Mouse (Mus musculus) mature B cell (primary cell): ENCODE results near the gene Ndufaf2.

Source experiments
- in situ Hi-C: fragments of 300-500 bp; cut with MboI; formaldehyde crosslinking; loops from 2 replicates; pipeline ENCODE4 v1.14.3; 2019

Gene Ndufaf2

DNA sequence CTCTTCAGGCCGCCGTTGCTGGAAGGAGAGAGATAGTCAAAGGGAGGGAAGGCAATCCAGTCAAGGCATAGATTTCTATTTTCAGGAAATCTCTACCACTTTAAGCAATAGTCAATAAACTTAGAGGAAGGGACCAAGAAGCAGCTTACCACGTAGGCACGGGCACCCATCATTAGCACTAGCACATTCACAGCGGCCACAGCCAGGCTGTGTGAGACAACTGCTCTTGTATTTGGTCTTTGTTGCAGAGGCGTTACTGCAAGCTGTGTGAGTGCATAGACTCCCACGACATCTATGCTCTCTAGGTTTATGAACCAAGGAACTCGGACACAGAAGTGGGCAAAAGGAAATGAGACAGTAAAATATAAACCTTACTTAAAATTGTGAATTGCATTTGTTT lies 14.3 kb downstream of the Ndufaf2 start:
- in situ Hi-C loops = no loop called here

DNA sequence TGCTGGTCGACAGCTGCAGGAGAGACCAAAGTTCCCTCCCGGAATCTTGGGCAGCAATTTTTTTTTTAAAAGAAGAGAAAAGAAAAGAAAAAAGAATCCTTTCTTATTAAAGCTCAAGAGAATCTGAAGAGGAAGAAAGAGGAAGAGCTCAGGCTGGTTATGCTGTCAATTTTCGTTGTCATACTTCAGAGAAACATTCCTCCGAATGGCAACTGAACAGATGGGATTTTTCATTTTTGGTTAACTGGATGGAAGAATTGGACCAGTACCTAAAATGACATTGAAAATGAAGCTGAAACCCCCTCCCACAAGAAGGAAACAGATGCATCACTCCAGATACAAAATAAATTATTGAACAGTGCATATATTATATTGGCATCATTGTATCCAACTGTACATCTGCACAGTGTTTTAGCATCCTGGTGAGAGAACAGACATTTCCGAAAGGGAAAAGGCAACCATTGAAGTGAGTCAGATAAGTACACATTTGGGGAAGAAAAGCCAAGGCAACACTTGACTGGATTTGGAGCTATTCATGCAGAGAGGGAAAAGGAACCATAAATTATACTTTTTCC lies 19.9 kb downstream of the Ndufaf2 start:
- in situ Hi-C loops = no loop called here

DNA sequence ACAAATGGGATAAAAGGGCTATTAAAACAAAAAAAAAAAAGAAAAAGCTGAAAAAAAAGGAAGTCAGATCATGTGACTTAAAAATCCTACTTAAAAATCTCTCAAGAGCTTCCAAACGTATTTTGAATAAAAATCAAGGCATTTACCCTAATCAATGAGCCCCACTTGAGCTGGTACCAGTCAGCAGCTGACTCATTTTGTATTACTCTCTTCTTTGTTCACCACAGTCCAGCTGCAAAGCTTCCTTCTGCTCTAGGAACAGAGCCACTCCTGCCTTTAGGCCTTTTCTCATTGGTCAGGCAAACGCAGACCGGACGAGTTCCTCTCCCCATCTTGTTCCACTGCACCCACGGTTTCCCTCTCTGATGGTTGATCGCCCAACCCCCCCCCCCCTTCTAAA lies 22.8 kb downstream of the Ndufaf2 start:
- in situ Hi-C loops = no loop called here

DNA sequence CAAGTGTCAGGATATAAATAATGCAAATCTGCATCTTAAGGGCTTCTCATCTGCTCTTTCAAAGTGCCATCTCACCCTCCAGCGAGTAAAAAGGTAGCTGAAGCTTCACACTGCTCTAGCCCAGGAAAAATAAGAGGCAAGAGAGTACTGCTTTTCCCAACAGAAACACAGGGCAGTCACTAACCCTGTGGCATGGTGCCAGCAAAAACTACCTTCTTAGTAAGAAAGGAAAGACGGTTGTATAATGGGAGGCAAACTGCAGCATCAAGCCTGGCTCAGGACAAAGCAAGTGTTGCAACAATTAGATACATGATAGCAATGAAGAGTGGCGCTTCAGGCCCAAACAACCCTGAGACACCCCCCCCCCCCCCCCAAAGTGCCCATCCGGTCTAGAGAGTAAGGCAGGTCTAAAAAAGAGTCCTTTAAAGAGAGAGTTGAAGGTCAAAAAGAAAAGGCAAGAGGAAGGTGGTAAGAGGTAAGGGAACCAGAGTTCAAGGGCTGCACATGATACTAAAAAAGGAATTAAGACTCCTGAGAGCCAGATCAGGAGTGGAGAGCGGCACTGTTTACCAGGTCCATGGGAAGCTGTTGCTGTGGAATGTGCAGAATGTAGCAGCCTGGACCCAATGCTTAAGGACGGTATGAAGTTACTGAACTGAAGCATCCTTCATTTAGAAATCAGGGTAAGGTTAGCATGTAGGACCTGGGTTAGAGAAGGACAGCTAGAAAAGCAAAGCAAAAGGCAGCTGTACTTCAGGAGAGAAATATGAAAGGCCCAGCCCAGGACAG lies 26.2 kb downstream of the Ndufaf2 start:
- in situ Hi-C loops = no loop called here

DNA sequence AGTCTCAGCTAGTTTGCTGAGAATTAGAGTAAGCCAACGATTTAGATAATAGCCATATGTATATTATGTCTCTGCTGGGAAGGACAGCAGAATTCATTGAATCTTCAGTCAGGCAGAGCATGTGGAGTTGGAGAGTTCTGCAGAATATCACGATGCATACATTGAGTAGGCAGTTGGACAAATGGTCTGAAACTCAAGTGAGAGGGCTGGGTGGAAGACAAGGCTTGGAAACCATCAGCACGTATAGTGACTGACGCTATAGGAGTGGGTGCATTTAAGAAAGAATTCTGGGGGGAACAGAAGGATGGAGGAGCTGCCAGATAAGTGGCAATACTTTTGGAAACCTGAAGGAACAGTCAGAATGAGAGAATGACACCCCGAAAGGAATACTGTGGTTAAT lies 27.7 kb downstream of the Ndufaf2 start:
- in situ Hi-C loops = no loop called here

DNA sequence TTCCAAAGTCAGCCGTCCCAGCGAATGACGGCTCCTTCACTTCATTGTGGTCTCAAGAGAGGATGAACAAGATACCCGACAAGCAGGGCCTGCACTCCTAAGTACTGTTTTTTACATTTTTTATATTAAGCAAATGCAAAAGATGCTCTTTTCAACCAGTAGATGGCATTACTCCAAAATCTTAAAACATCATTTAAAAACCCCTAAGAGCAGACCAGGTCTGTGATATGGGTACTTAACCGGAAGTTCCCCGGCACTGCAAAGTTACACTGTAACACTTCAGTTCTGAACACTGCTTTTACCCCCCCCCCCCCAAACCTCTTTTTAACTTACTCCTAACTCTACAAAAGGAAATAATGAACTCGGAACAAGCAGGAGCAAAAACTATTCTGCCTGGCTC lies 29.4 kb downstream of the Ndufaf2 start:
- in situ Hi-C loops = no loop called here

DNA sequence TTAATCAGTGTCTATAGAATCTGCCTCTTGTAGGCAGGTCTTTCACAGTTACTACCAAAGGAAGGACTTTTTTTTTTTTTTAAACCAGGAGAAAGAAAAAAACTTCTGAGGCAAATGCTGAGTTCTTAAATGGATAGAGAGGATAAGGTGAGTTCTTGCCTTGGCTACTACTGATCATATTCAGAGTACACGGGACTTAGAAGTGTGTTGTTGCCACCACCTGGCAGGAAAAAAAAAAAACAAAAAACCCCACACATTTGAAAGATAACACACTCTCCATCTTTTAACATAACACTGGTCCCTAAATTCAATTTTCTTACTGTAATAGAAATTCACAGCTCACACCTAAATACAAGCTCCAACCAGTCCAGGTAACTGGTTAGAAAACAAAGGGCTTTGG lies 30.5 kb downstream of the Ndufaf2 start:
- in situ Hi-C loops = no loop called here

DNA sequence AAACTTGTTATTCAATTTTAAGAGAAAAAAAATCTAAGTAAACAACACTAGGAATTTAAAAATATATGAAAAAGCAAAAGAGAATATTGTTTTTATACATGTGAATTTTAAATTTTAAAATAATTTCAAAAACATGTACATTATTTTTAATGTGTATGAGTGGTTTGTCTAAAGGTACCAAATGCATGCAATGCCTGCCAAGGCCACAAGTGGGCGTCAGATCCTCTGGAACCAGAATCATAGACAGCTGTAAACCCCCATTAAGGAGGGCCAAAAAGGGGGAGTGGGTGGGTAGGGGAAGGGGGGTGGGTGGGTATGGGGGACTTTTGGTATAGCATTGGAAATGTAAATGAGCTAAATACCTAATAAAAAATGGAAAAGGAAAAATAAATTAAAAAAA lies 31.3 kb downstream of the Ndufaf2 start:
- in situ Hi-C loops = no loop called here

DNA sequence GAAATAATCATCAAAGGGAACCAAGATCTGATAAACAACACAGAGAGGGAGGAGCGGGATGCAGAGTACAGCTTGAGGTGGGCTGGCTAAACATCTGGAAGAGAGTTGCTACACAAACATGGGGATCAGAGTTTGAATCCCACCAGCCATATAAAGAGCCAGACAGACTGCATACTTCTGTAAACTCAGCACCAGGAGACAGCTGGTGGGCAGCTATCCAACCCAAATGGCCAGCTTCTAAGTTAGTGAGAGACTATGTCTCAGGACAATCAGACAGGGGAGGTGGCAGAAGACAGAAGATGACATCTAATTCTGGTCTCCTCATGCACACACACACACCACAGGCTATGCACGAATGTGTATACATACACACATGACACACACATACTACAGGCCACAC lies 32.2 kb downstream of the Ndufaf2 start:
- in situ Hi-C loops = no loop called here

DNA sequence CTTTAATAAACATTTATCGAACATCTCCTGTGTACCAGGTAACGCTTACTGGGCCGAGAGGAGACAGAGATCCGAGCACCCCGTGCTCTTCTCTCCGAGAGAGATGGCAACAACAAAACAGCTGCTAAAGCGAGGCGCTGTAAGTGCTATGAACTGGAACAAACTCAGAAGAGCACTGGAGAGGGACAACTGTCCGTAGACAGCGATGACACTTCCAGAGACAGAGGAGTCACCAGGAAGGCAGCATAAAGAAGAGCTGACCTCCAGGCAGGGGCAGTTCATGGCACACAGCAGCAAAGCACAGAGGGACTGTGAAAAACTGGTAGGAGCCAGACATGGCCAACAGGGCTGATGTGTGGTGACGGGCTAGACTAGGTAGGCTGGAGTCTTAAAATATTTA lies 34.3 kb downstream of the Ndufaf2 start:
- in situ Hi-C loops = no loop called here

DNA sequence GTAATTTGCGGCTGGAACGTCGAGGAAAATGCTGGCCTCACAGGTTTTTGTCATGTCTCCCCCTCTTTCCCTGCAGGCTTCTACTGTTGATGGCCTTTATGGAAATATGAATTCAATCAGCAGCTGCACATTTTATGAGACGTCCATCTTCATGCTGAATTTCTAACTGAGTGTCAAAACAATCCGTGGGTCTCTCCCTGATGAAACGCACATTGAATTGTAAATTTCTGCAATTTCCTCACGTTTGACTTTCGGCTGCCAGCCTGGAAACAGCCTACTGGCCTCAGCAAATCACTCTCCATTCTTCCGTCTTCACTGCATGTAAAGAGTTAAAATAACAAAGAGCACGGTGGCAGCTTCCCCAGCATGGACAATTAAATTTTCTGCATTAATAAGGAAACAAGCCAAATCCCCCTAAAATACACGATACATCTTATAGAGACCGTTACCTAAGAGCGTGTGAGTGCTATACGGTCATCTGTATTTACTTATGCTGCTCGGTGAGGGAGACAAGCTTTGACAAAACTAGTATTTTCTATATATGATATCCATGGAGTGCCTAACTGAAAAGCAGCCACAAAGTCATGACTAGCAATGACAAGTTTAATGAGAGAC lies 35.2 kb downstream of the Ndufaf2 start:
- in situ Hi-C loops = no loop called here

DNA sequence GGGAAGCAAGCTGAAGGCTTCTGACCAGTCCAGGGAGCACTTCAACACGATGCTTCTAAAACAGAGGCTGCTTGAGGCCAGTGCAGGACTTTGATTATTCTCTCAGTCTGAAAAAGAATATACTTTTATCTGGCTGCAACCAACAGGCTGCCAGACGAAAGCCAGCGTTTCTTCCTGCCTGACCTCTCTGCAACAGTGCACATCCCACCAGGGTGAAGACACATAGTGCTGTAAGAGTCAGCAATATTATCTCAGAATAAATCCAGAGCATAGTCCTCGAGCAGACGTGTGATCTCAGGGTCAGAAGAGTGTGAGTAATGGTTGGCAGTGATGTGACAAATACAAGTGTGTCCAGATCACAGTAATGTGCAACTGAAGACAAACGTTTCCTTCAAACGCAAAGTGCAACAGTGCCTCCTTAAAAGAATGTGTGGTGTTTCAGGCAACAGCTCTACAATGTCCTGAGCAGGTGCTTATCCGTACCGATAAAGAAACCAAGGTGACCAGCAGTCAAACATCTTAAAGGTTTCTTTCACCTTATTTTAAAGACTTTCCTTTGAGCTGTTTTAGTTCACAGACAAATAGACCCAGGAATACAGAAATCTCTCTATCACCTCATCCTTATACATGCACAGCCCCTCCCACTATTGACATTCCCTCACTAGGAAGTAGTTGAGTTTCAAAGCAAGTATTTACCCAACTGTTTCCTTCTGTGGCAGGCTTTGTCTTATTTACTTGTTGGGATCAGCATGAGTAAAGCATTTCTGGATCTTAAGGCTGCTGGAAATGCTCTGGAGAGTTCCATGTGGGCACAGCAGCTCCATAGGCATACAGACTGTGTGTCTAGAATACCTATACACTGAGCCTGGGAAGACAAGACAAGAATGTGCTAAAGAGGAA lies 38.8 kb downstream of the Ndufaf2 start:
- in situ Hi-C loops = no loop called here

DNA sequence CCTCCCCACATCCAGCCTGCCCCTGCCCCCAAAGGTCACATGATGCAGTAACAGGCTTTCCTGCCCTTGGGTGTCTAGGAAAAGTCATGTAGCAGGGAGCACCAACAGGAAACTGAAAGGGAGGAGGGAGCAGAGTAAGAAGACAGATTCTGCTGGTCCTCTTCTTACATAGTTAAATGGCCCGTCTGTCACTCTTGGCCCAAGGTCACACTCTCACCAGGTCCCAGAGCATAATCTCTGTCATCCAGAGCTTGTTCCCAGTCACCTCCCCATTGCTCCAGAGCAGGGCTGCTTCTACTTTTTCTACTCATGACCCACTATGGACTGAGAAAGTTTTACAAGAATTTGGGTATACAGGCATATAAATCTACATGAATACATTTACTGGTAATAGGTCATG lies 40.2 kb downstream of the Ndufaf2 start:
- in situ Hi-C loops = no loop called here

DNA sequence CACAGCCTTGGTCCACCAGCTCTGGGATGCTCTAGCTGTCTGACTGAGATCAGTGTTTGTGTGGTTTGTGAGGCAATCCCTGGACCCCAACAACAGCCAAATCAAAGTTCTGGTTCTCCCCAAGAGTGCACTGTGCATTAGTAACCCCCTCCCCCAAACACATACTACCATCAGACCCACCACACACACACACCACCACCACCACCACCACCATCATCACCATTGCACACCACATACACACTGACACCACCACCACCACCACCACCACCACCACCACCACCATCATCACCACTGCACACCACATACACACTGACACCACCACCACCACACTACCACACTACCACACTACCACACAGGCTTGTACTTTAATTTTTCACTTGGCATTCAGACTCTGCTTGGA lies 40.8 kb downstream of the Ndufaf2 start:
- in situ Hi-C loops = no loop called here

DNA sequence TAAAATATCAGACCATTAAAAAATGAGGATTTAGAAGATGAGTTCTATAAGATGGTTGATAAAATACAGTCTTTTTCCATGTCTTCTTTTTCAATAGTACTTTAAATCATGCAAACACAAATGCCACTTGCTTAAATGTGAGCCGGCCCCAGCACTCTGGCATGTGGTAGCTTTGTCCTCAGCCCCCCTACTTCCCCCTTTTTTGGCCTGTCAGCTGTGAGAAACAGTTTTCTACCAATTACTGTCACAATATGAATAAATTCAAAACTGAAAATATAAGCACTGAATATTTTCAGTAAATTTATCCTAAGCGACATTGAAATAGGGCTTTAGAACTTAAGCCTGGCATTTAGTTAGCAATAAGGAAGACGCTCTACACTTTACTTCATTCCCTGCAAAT lies 44.2 kb downstream of the Ndufaf2 start:
- in situ Hi-C loops = no loop called here

DNA sequence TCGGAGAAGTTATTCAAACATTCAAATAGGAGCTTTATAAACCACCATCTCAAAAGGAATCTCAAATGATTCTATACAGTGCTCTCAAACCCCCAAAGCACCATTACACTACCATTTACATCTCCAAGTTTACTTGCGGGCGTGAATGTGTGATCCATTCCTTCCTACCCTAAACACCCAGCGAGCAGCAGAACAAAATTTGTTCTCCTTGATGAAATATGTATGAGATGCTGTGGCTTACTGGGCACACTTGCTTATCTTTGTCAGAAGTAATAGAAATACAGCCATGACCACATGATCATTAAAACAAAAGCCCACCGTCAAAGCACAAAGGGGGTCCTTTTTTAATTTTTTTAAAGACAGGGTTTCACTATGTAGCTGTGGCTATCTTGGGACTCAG lies 44.9 kb downstream of the Ndufaf2 start:
- in situ Hi-C loops = no loop called here

DNA sequence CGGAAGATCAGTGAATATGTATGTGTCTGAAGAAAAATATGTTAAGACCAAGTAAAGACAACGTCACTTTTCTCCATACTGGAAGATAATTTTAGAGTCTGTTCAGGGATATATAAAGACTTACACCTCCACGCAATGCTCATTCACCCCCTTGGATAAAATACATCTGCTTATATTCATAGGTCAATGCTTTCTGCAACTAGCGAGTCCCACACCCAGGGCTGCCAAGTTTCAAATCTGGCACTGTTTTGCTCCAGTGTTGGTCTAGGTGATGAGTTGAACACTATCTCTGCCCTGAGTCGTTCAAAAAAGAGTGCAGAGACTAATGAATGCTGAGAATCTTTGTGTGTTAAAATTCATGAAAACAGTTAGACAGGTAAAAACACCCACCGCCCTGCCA lies 47.5 kb downstream of the Ndufaf2 start:
- in situ Hi-C loops = no loop called here

DNA sequence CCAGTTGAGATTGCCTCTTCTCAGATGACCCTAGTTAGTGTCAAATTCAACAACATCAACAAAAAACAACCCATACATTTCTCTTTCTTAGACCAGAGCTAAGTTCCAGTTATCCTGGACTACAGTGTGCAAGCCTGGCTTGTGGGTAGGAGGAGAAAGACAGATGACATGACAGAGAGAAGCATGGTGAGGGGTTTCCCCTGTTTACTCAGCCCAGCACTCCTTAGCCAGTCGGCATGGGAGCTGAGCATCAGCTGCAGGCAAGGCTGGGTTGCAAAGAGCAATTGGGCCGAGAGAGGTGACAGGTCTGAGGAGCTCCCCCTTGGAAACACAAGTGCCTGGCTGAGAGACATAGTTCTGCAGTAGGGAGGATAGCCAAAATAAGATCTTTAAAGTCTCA lies 57.7 kb downstream of the Ndufaf2 start:
- in situ Hi-C loops = no loop called here

DNA sequence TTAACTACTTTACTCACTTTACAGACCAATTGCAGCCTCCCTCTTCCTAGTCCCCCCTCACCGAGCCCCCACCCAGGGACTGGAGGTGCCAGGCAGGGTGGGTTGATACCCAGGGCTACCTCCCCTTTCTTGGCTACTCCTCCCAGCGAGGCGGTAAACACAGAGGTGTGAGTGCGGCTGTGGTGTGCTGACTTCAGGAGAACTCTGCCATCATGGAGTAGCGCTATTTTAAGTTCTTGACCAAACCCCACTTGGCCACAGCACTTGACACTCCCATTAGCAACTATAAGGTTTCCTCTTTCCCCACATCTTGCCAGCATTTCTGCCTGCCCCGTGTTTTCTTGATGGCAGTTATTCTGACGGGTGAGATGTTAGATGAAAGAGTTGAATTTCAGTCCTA lies 62.0 kb downstream of the Ndufaf2 start:
- in situ Hi-C loops = no loop called here

DNA sequence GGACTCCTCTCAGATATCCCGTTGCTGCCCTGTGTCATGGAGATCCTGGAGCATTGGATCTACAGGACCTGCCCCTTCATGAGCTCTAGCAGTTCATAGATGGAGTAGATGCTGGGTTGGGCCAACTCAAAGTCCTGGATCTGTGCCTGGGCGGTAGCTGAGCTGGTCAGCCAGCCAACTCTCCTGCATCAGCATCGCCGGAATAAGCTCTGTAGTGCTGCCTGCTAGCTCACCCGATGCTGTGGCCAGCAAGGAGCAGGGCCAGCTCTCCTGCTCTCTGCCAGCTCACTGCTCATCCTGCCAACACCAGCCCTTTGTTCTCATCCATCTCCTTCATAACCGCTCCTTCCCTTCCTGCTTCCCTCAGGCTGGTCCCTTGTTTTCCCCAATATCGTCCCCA lies 62.8 kb downstream of the Ndufaf2 start:
- in situ Hi-C loops = no loop called here

DNA sequence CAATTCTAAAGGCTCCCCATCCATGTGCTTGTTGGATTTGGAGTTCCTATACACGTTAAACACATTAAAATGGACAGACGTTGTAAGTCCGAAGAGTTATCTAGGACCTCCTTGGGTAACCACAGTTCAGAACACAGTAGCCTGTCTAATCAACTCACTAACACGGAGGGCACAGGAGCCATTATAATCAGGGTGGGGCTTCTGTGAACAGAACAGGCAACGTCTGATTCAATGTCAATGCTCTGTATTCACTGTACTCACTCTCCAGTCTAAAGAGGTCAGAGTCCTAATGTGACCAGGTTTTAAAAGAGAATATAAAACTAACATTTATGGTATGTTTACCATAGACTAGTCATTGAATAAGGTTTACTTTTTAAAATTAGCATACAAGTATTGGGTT lies 63.7 kb downstream of the Ndufaf2 start:
- in situ Hi-C loops = no loop called here

DNA sequence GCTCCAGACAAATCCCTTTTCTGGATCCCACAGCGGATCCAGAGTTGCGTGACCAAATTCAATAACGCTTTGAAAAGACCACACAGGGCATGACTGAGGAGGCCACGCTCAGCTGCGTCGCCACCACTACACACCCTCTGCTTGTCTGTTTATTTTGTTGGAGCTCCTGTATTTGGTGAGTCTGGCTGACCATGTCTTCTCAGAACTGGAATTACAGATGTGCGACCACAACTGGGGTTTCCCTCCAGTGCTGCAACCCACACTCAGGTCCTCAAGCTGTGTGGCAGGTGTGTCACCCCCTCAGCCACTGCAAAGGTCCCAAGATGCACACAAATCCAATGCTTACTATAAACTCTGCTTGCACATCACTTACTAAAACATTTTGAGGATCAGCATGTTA lies 66.1 kb downstream of the Ndufaf2 start:
- in situ Hi-C loops = no loop called here

DNA sequence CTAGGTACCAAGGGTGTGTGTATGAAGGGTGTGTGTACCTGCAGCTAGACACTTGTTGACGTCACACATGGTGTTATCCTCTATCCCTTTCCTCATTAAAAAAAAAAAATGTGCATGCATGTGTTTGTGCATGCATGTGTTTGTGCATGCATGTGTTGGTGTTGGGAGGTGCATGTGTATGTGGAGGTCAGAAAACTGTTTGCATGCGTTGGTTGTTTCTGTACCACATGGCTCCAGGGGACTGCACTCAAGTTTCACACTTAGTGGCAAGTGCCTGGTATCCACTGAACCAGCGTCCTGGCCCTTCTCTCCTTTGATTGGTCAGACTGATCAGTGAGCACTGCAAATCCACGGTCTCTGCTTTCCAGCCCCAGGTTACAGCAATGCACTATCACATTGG lies 71.7 kb downstream of the Ndufaf2 start:
- in situ Hi-C loops = no loop called here
